Mouse (Mus musculus) gastrocnemius, postnatal 4 days (tissue): Measurements from ENCODE around the gene Ext2. TPM values are rescaled to one million over a fixed set of nuclear protein-coding genes. Genes with fewer than 3 reads are reported as not detected.
A peak's percentile ranks its signal among the peaks of the same experiment; 100 is the strongest.

Source experiments
- DNase-seq, 2 experiments: peaks; one replicate each; pipeline ENCODE4 v3.0.0; 2021 to 2022; ENCODE audit warnings: low spot score in 2 of 2, mixed read lengths in 2 of 2
- long read RNA-seq, 2 experiments: library from polyadenylated mRNA; stranded (forward); transcript quantifications; one replicate each; pipeline ENCODE4 v2.0.0; 2021
- total RNA-seq, 2 experiments: library from RNA; stranded (reverse); gene quantifications; 2 replicates each; pipeline ENCODE4 v1.2.3; 2021

The Ext2 gene
- 10 to 100 TPM; 61.4 to 65.5 TPM for total RNA-seq
- long read RNA-seq, experiment 1, transcript Ext2-201 (14 exons, 2,871 nt) = major isoform, 101 of 133 reads
- long read RNA-seq, experiment 1, partial matches to known transcripts = 7 of 133 reads
- long read RNA-seq, experiment 1, other reads (novel, unspliced or antisense) = 25 of 133 reads
- long read RNA-seq, experiment 2, transcript Ext2-201 (14 exons, 2,871 nt) = major isoform, 132 of 166 reads
- long read RNA-seq, experiment 2, partial matches to known transcripts = 12 of 166 reads
- long read RNA-seq, experiment 2, other reads (novel, unspliced or antisense) = 22 of 166 reads

GRCm38 (mm10) chr2:93822045-93822749 lies at the start of gene Ext2:
Ext2 (minus strand) TSS chr2:93822568.
- DNase-seq = peak; percentile 87 to 90

- DNase-seq = no peak
These were observed 49.1 kb upstream of the Ext2 start for GRCm38 (mm10) chr2:93871411-93871925.

GRCm38 (mm10) chr2:93870842-93871241 lies 48.5 kb upstream of the Ext2 start:
- DNase-seq = peak; percentile 56 to 63

- DNase-seq = no peak
These were observed 46.8 kb upstream of the Ext2 start, which contains the start of gene Accsl for GRCm38 (mm10) chr2:93869107-93869600. Accsl (minus strand) TSS chr2:93869157.

- DNase-seq = no peak
These were observed 46.2 kb upstream of the Ext2 start for GRCm38 (mm10) chr2:93868566-93868965.

- no peak for DNase-seq
These were observed 40.9 kb upstream of the Ext2 start for GRCm38 (mm10) chr2:93863229-93863628.

- no peak for DNase-seq
These were observed 36.5 kb upstream of the Ext2 start for GRCm38 (mm10) chr2:93858845-93859244.

GRCm38 (mm10) chr2:93851303-93851702 lies 28.9 kb upstream of the Ext2 start:
- DNase-seq = no peak

- no peak for DNase-seq
These were observed 28.1 kb upstream of the Ext2 start for GRCm38 (mm10) chr2:93850317-93850944.

GRCm38 (mm10) chr2:93849505-93850089 lies 27.2 kb upstream of the Ext2 start, which contains the start of gene Accs:
Accs (minus strand) TSS chr2:93849943.
- DNase-seq = peak; percentile 45 to 75

GRCm38 (mm10) chr2:93841349-93841748 lies 19.0 kb upstream of the Ext2 start:
- no peak for DNase-seq

- DNase-seq = no peak
These were observed 17.7 kb upstream of the Ext2 start for GRCm38 (mm10) chr2:93840109-93840508.

GRCm38 (mm10) chr2:93838931-93839330 lies 16.6 kb upstream of the Ext2 start:
- no peak for DNase-seq

- DNase-seq = no peak
These were observed 13.9 kb upstream of the Ext2 start for GRCm38 (mm10) chr2:93836232-93836785.

- DNase-seq = no peak
These were observed 13.2 kb upstream of the Ext2 start for GRCm38 (mm10) chr2:93835596-93835995.

- peak in 1 of 2 experiments; percentile 70 for DNase-seq
These were observed 1.2 kb upstream of the Ext2 start for GRCm38 (mm10) chr2:93823519-93823918.

GRCm38 (mm10) chr2:93817791-93818190 lies 4.6 kb downstream of the Ext2 start:
- DNase-seq = no peak

GRCm38 (mm10) chr2:93813343-93813742 lies 9.0 kb downstream of the Ext2 start:
- DNase-seq = no peak

GRCm38 (mm10) chr2:93811812-93812211 lies 10.6 kb downstream of the Ext2 start:
- peak in 1 of 2 experiments; percentile 65 for DNase-seq

GRCm38 (mm10) chr2:93809931-93810330 lies 12.4 kb downstream of the Ext2 start:
- DNase-seq = no peak

- no peak for DNase-seq
These were observed 14.3 kb downstream of the Ext2 start for GRCm38 (mm10) chr2:93808071-93808470.
